Mouse (Mus musculus) MEL (cell line): ENCODE measurements around the gene Tsc22d4.
"Not testable (repeated sequence)": the region's sequence is repeated elsewhere in the genome, so short reads cannot be mapped to it uniquely, and the experiment has no call there.

Source experiments
- GATA1 ChIP-seq: IDR thresholded peaks from 2 replicates; pipeline ENCODE4 v1.6.1; 2011; ENCODE audit warnings: low read depth, low read length, improper control_type of control experiment
- MAFK ChIP-seq: IDR thresholded peaks from 2 replicates; pipeline ENCODE4 v1.6.1; 2011; ENCODE audit warnings: low read depth, mild to moderate bottlenecking, low read length, improper control_type of control experiment, borderline replicate concordance
- POLR2A ChIP-seq, 2 experiments: IDR thresholded peaks; 2 replicates each; pipeline ENCODE4 v1.6.1; 2011 to 2012; ENCODE audit warnings: low read length in 2 of 2, mild to moderate bottlenecking in 2 of 2, control low read depth in 1 of 2, improper control_type of control experiment in 1 of 2, low read depth in 1 of 2, moderate library complexity in 1 of 2; ENCODE audit not compliant: control insufficient read depth in 1 of 2, insufficient read depth in 1 of 2, poor library complexity in 1 of 2
- TBP ChIP-seq: IDR thresholded peaks from 2 replicates; pipeline ENCODE4 v1.8.0; 2011; ENCODE audit warnings: low read depth, low read length, improper control_type of control experiment
- UBTF ChIP-seq: IDR thresholded peaks from 2 replicates; pipeline ENCODE4 v1.6.1; 2012; ENCODE audit warnings: low read depth, mild to moderate bottlenecking, inconsistent platforms, low read length, improper control_type of control experiment, moderate library complexity, borderline replicate concordance; ENCODE audit not compliant: insufficient read depth
- USF1 ChIP-seq: IDR thresholded peaks from 2 replicates; pipeline ENCODE4 v1.6.1; 2014; ENCODE audit warnings: low read depth, mild to moderate bottlenecking, inconsistent platforms, low read length, improper control_type of control experiment, moderate library complexity
- ZNF384 ChIP-seq: IDR thresholded peaks from 2 replicates; pipeline ENCODE4 v1.6.1; 2012; ENCODE audit warnings: low read depth, mild to moderate bottlenecking, inconsistent platforms, low read length, improper control_type of control experiment

DNA sequence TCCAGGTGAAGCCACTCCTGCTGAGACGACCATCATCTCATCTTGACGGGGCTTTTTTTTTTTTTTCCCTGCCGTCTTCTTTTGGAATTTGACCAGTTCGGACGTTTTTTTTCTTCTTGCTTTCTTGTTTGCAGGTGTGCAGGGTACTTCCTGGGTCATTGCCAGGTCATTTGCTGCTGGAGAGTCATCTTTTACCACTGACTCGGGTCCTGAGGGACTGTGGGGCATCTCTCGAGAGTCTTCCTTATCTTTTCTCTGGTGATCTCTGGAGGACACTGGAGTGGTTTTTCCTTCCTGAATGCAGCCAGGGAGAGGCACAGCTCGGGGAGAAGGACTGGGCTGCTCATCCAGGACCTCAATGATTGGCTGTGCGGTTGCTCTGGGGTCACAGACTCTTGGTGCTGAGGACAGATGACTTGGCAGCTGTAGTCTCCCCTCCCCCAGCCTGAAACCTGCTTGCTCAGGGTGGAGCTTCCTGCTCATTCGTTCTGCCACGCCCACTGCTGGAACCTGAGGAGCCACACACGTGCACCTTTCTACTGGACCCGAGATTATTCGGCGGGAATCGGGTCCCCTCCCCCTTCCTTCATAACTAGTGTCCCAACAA is 24.9 kb upstream of the Tsc22d4 start:
- not testable (repeated sequence) for TF ChIP-seq UBTF; USF1; POLR2A (IDR thresholded peaks at IDR 0.05; ENCODE audit: control insufficient read depth in 1 of 2, insufficient read depth in 1 of 2, low read depth in 1 of 2, low read length in 2 of 2, poor library complexity in 1 of 2); GATA1; ZNF384; TBP; MAFK
